Mouse (Mus musculus): ENCODE measurements at regions not wholly inside any gene's neighbourhood (a gene's known extent, or its start where the extent isn't known, plus 50 kb on each side); places are given as distances from the start of the nearest gene placed in this dataset.

- in situ Hi-C loops (cut with MboI; ENCODE audit: unreplicated experiment in 2 of 2): no loop called here
These were observed 104.8 kb upstream of the P2ry1 start for GRCm38 (mm10) chr3:60897628-60898269.

GRCm38 (mm10) chr3:60898720-60899119 lies 103.9 kb upstream of the P2ry1 start:
- in situ Hi-C loops (cut with MboI; ENCODE audit: unreplicated experiment in 2 of 2): no loop called here

DNA sequence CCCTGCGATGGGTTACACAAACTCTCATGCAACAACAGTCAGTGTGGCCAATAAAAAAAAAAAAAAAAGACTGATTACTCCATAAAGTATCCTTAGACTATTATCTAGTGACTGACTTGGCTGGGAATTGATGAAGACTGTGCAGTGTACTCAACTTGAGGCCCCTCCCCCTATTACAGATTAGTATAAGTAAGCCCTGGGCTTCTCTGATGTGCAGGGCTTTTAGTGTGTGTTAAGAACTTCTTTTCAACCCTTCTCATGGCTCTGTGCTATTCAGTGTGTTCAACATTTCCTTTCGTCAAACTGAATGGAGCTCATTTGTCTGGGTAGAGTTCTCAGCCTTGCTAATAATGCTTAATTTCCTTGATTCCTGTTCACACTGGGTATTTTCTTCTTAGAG lies 101.0 kb upstream of the P2ry1 start:
- in situ Hi-C loops (cut with MboI; ENCODE audit: unreplicated experiment in 2 of 2): no loop called here

GRCm38 (mm10) chr3:60916411-60916810 lies 86.2 kb upstream of the P2ry1 start:
- in situ Hi-C loops (cut with MboI; ENCODE audit: unreplicated experiment in 2 of 2): no loop called here

DNA sequence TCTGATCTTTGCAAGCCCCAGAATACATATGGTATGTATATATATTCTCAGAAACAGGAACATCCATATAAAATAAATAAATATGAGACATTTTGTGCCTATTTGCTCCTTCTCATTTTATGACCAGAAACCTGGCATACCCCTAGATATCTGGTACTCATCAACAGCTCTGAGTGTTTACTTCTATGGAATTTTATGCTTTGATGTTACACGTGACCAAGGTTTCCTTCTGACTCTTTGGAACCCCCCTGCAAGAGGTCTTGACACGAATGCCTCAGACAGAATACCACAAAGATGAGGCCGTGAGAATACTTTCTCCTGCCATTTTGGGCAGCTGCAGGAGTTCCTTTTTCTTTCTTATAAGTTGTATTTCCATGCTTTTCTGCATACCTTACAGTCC lies 85.3 kb upstream of the P2ry1 start:
- in situ Hi-C loops (cut with MboI; ENCODE audit: unreplicated experiment in 2 of 2): no loop called here

- in situ Hi-C loops (cut with MboI; ENCODE audit: unreplicated experiment in 2 of 2): no loop called here
These were observed 76.5 kb upstream of the P2ry1 start for GRCm38 (mm10) chr3:60926024-60926547.

DNA sequence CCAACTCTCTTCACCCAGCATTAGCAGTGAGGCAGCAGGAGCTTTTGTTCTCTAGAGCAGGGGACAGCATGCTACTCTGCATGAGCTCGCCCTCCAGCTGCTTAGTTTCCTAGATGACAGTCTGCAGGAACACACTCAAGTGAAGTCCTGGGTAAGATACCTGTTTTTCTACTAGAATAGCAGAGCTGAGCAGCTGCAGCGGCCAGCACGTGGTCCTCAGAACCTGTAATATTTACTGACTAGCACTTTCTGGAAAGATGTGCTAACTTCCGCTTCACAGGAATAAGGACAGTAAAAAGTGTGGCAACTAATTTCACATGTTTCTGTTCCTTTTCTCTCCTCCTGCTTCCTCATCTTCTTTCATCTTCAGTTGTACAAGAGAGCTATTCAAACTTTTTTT lies 73.7 kb upstream of the P2ry1 start:
- in situ Hi-C loops (cut with MboI; ENCODE audit: unreplicated experiment in 2 of 2): no loop called here

DNA sequence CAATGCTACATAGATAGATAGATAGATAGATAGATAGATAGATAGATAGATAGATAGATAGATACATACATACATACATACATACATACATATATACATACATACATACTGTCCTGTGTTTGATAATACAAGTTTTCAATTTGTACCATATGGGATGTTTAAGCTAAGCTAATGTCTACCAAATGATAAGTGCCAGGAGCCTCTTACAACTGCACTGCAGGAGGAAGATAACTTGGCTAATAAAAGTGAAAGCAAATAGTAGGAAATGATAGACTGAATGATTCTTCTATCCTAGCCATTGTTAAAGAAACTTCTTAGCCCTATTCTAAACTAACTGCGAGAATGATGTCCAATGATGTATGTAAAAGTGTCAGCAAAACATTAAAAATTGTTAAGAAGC lies 68.1 kb upstream of the P2ry1 start:
- in situ Hi-C loops (cut with MboI; ENCODE audit: unreplicated experiment in 2 of 2): no loop called here

- in situ Hi-C loops (cut with MboI; ENCODE audit: unreplicated experiment in 2 of 2): no loop called here
These were observed 61.1 kb upstream of the P2ry1 start for GRCm38 (mm10) chr3:60941451-60941850.

DNA sequence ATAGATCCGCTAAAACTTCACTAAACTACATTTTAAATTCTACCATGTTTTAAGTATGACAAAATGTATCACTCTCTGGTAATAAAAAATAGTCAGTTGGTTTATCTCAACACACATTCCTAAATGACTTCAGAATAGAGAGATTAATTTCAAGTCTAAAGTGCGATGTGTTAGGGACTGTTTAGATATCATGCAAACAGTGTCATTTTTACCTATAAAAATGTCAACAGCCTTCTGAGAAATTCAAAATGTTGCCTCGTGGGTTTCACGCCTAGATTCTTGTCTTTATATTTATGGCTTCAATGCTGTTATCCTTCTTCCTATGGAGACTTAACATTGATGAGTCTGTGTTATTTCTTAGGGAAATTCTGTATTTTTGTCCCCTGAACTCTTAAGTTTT lies 53.7 kb upstream of the P2ry1 start:
- in situ Hi-C loops (cut with MboI; ENCODE audit: unreplicated experiment in 2 of 2): no loop called here
